Mouse (Mus musculus) intestine, embryonic 14.5 days (tissue): Measurements from ENCODE around the gene Spata45. TPM values are rescaled to one million over a fixed set of nuclear protein-coding genes. Genes with fewer than 3 reads are reported as not detected.

Source experiments
- ATAC-seq: fragments of 200-750 bp; cut with Nextera tagmentation; replicated peaks from 2 replicates; pipeline ENCODE4 v1.8.0; 2017; ENCODE audit warnings: low read depth, moderate number of reproducible peaks, moderate TSS enrichment, moderate library complexity; ENCODE audit not compliant: low FRiP score, low TSS enrichment
- DNase-seq: peaks from one replicate; pipeline ENCODE4 v3.0.0-alpha.2; 2018; ENCODE audit warnings: low spot score
- H3K27ac ChIP-seq: fragments of 300-500 bp; sonication (generic); 2 replicates; pipeline ENCODE4 v1.5.1; 2014; ENCODE audit warnings: low read depth, mild to moderate bottlenecking, control low read depth
- H3K27me3 ChIP-seq: fragments of 300-500 bp; sonication (generic); replicated peaks from 2 replicates; pipeline ENCODE4 v1.6.1; 2014; ENCODE audit warnings: low read length, control low read depth; ENCODE audit not compliant: control insufficient read depth, insufficient read depth
- H3K36me3 ChIP-seq: fragments of 300-500 bp; sonication (generic); 2 replicates; pipeline ENCODE4 v1.6.1; 2014; ENCODE audit warnings: low read length, control low read depth; ENCODE audit not compliant: control insufficient read depth, insufficient read depth
- H3K4me1 ChIP-seq: fragments of 300-500 bp; sonication (generic); replicated peaks from 2 replicates; pipeline ENCODE4 v1.6.1; 2014; ENCODE audit warnings: low read length, control low read depth, mixed read lengths; ENCODE audit not compliant: control insufficient read depth, insufficient read depth
- H3K4me2 ChIP-seq: fragments of 300-500 bp; sonication (generic); 2 replicates; pipeline ENCODE4 v1.6.1; 2014; ENCODE audit warnings: low read length
- H3K4me3 ChIP-seq: fragments of 300-500 bp; sonication (generic); 2 replicates; pipeline ENCODE4 v1.5.1; 2014; ENCODE audit warnings: low read depth, low read length, control low read depth, mixed read lengths
- H3K9ac ChIP-seq: fragments of 300-500 bp; sonication (generic); 2 replicates; pipeline ENCODE4 v1.6.1; 2014; ENCODE audit warnings: mild to moderate bottlenecking, low read length
- H3K9me3 ChIP-seq: fragments of 300-500 bp; sonication (generic); 2 replicates; pipeline ENCODE4 v1.6.1; 2016; ENCODE audit warnings: low read length, control low read depth; ENCODE audit not compliant: control insufficient read depth
- WGBS: fragments of 180-500 bp; shearing (Covaris S2); extraction: QIAGEN DNeasy Blood & Tissue Kit; methylation state at CpG from one replicate; pipeline ENCODE4 v1.1.7; 2014; 5-methylcytosine and 5-hydroxymethylcytosine counted together
- polyA plus RNA-seq: library from polyadenylated mRNA; unstranded; fragments of >200 nt; fragmentation: Nextera tagmentation; extraction: Ambion mirVana; gene quantifications from 2 replicates; pipeline ENCODE4 v1.2.1, GENCODE M21; 2014

The Spata45 gene
- polyA plus RNA-seq, 1 experiment from 2014 or later: not detected

DNA sequence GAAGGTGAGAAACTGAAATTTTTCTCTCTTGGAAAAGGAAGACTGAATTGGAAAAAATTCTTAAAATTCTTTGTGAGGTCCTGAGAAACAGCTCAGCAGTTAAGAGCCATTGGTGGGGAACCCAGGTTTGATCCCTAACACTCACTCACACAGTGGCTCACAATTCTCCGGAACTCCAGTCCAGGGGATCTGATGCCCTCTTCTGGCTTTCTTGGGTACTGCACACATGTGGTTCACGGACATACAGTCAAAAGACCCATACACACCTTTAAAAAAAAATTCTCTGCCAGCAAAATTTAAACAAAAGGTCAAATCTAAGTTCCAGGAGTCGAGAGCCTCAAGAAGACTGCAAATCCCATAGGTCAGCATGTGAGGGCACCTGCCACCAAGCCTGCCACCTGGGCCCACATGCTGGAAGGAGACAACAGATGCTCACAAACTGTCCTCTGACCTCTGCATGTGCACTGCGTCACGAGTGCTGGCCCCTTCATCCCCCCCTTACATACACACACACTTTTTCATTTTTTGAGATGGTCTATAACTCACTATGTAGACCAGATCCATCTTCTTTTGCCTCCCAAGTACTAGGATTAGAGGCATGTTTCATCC is 48.6 kb downstream of the Spata45 start:
- peak; percentile 79 for DNase-seq
- no peak for ATAC-seq
- H3K4me3 ChIP-seq: no peak overlapping the region
- 72% methylated on average over 5 of the region's 5 CpGs for WGBS
- no peaks in the 10 kb centered on the region for H3K4me1 ChIP-seq
- peaks cover 49% of the 10 kb centered on the region for H3K36me3 ChIP-seq
- H3K27me3 ChIP-seq: no peaks in the 10 kb centered on the region
- H3K4me2 ChIP-seq: no peak overlapping the region
- no peaks in the 10 kb centered on the region for H3K9me3 ChIP-seq
- H3K27ac ChIP-seq: no peak overlapping the region
- H3K9ac ChIP-seq: no peak overlapping the region

DNA sequence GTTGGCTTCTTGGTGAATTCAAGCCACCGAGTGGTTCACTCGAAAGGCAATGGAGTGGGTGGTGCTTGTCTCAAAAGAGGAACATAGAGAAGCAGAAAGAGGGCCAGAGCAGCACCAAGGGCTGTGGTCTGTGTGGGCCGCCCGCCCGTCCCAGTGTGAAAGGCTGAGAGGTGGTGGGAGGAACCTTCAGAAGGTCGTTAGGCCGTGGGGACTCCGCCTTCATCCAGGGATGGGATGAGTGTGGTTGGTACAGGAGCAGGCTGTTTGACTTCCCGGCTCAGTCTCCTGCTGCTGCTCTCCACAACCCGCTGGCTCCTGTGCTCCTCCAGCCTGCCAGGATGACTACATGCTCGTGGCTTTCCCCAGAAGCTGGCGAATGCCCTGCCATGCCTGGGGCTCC is 49.2 kb downstream of the Spata45 start:
- Histone ChIP-seq H3K9me3 (no peaks in the 10 kb centered on the region), H3K9ac (no peak overlapping the region), H3K36me3 (peaks cover 43% of the 10 kb centered on the region), H3K27me3 (no peaks in the 10 kb centered on the region), H3K4me2 (no peak overlapping the region), H3K4me3 (no peak overlapping the region), H3K27ac (no peak overlapping the region), H3K4me1 (no peaks in the 10 kb centered on the region)
- WGBS: 77% methylated on average over 12 of the region's 12 CpGs
- DNase-seq (no peak), ATAC-seq (no peak)

DNA sequence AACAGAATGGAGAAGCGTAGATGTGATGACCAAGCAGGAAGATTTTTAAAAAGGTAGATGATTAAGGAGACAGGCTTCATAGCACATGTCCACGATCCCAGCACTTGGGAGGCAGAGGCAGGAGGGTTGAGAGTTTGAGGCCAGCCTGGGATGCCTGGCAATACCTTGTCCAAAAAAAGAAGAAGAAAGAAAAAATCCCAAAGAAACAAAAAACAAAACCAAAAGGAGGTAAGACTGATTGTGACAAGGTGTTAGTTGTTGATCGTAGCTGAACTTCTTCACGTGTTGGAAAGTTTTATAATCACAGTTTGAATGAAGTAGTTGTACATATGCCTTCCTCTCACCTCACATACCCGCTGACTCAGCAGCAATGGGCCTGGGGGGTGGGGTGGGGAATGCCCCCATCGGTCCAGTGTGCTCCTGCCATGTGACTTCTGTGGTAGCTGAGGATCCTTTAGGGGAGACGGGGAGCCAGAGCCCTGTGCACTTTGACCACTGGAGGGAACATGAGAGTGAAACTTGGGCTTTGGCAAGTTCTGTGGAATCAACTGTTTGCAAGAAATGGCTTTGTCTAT is 50.0 kb downstream of the Spata45 start:
- ATAC-seq: no peak
- H3K4me2 ChIP-seq: no peak overlapping the region
- 82% methylated on average over 7 of the region's 7 CpGs for WGBS

DNA sequence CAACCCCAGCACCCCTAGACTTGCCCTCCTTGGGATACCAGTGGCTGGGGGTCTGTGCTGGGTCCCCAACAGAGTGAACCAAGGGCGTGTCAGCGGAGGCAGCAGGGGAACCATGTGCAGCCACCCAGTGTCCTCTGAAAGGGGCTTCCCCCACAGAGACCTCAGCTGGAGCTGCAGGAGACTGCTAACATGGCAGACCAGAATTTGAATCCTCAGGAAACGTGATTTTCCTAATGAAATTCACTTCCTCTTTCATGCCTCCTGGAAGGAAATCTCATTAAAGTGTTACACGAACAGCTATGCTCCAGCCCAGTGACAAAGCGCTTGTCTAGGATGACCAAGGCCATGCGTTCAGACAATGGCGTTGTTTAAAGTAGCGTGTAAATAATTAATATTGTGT is 50.5 kb downstream of the Spata45 start:
- H3K4me3 ChIP-seq: no peak overlapping the region
- no peaks in the 10 kb centered on the region for H3K4me1 ChIP-seq
- DNase-seq (no peak), ATAC-seq (no peak)
- no peaks in the 10 kb centered on the region for H3K9me3 ChIP-seq
- no peak overlapping the region for H3K4me2 ChIP-seq
- no peak overlapping the region for H3K27ac ChIP-seq
- no peak overlapping the region for H3K9ac ChIP-seq
- WGBS: 71% methylated on average over 8 of the region's 8 CpGs
- peaks cover 31% of the 10 kb centered on the region for H3K36me3 ChIP-seq
- H3K27me3 ChIP-seq: no peaks in the 10 kb centered on the region

More for the DNA sequence above, 50.0 kb downstream of the Spata45 start:
- Histone ChIP-seq H3K4me1 (no peaks in the 10 kb centered on the region), H3K9me3 (no peaks in the 10 kb centered on the region), H3K36me3 (peaks cover 36% of the 10 kb centered on the region), H3K27ac (no peak overlapping the region), H3K4me3 (no peak overlapping the region), H3K9ac (no peak overlapping the region), H3K27me3 (no peaks in the 10 kb centered on the region)
- DNase-seq: no peak

DNA sequence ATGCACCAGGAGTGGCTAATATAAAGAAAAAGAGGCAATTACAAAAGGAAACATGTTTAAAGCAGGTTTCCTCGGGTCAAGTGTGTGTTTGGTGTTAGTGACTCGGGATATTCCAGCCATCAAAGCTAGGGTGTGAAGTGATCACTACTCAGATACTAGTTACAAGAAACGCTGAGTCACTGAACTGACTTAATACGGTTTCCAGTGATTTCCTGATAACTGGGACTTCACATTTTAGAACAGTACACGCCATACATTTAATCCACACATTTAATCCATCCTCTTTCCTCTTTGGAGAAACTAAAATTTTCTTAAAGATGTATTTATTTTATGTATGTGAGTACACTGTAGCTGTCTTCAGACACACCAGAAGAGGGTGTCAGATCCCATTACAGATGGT is 51.5 kb downstream of the Spata45 start:
- no peaks in the 10 kb centered on the region for H3K4me1 ChIP-seq
- peaks cover 21% of the 10 kb centered on the region for H3K36me3 ChIP-seq
- H3K4me3 ChIP-seq: no peak overlapping the region
- H3K9me3 ChIP-seq: no peaks in the 10 kb centered on the region
- no peak for DNase-seq
- no peaks in the 10 kb centered on the region for H3K27me3 ChIP-seq
- no peak for ATAC-seq
- no peak overlapping the region for H3K27ac ChIP-seq
- H3K9ac ChIP-seq: no peak overlapping the region
- WGBS: 80% methylated on average over 5 of the region's 5 CpGs
- no peak overlapping the region for H3K4me2 ChIP-seq

DNA sequence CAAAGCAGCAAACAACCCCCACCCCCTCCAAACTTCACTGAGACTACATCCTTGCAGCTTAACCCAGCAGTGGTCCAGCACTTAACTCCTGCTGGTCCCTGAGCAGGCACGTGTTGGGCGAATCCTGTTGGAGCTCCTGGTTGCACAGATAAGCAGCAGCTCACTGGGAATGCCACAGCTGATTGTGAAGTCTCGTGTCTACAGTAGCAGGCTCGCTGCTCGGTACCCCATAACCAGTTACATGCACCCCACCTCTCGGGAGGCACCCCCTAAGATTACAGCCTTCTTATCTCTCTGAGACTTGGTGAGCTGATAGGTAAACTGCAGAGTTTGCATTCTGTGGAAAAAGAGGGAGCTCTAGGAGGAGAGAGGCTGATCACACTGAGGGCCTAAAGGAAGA is 52.9 kb downstream of the Spata45 start:
- Histone ChIP-seq H3K4me1 (no peaks in the 10 kb centered on the region), H3K4me2 (no peak overlapping the region), H3K27me3 (no peaks in the 10 kb centered on the region), H3K4me3 (no peak overlapping the region), H3K9ac (no peak overlapping the region), H3K9me3 (no peaks in the 10 kb centered on the region), H3K36me3 (peaks cover 9% of the 10 kb centered on the region; the same call in 1 of the 2 replicates), H3K27ac (no peak overlapping the region)
- ATAC-seq (no peak), DNase-seq (no peak)
- WGBS: 65% methylated on average over 6 of the region's 6 CpGs

DNA sequence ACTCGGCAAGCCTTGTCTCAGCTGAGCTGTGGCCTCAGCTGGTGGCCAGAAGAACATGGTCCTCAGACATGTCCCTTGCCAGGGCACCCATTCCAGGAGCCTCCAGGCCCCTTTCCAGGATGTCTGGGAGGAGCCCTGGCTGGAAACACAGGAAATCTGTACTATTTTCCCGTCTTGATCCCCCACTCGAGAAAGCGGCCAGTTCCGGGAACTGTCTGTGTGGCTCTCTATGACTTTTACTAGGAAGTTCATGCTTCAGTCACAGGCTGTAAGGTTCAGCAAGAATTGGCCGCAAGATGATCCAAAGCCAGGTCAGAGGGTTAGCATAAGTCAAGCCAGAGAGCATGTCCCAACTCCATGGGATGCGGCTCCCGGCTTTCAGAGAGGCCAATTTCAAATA is 55.6 kb downstream of the Spata45 start:
- Histone ChIP-seq H3K27ac (no peak overlapping the region), H3K9ac (no peak overlapping the region), H3K4me1 (peaks cover 2% of the 10 kb centered on the region), H3K9me3 (no peaks in the 10 kb centered on the region), H3K4me2 (no peak overlapping the region), H3K36me3 (no peaks in the 10 kb centered on the region), H3K4me3 (no peak overlapping the region), H3K27me3 (no peaks in the 10 kb centered on the region)
- WGBS: 76% methylated on average over 8 of the region's 8 CpGs
- no peak for DNase-seq
- ATAC-seq: no peak

Other genes starting within 250 kb of the Spata45 start
- 14.5 and 18.8 TPM in 2 replicates for gene Rps6kc1, start 124.9 kb upstream of the Spata45 start, polyA plus RNA-seq
- 37.0 and 38.0 TPM in 2 replicates for gene Angel2, start 111.5 kb upstream of the Spata45 start, polyA plus RNA-seq
- 32.7 and 38.9 TPM in 2 replicates for gene Vash2, start 57.3 kb upstream of the Spata45 start, polyA plus RNA-seq
- 8.4 and 9.5 TPM in 2 replicates for gene Flvcr1, start 10.5 kb upstream of the Spata45 start, polyA plus RNA-seq
- 12.4 and 16.7 TPM in 2 replicates for gene Tatdn3, start 26.3 kb downstream of the Spata45 start, polyA plus RNA-seq
- 20.8 and 23.9 TPM in 2 replicates for gene Nsl1, start 26.4 kb downstream of the Spata45 start, polyA plus RNA-seq
- gene Batf3, start 61.2 kb downstream of the Spata45 start, polyA plus RNA-seq: 10.7 and 12.5 TPM in 2 replicates
- not detected in 2 replicates for gene Fam71a, start 128.2 kb downstream of the Spata45 start, polyA plus RNA-seq
- 4.4 and 4.9 TPM in 2 replicates for gene Atf3, start 181.4 kb downstream of the Spata45 start, polyA plus RNA-seq